Mouse (Mus musculus) limb, embryonic 12.5 days (tissue): ENCODE measurements around the gene Ndufs7. TPM values are rescaled to one million over a fixed set of nuclear protein-coding genes. Genes with fewer than 3 reads are reported as not detected.

Experiments
- ATAC-seq: fragments of 200-750 bp; cut with Nextera tagmentation; 2 replicates; pipeline ENCODE4 v1.8.0; 2017; ENCODE audit warnings: low read depth, moderate TSS enrichment; ENCODE audit not compliant: insufficient number of reproducible peaks, insufficient read depth, low FRiP score, low TSS enrichment
- H3K27ac ChIP-seq: fragments of 300-500 bp; sonication (generic); 2 replicates; pipeline ENCODE4 v1.5.1; 2016; ENCODE audit warnings: mild to moderate bottlenecking, moderate library complexity
- H3K27me3 ChIP-seq: fragments of 300-500 bp; sonication (generic); 2 replicates; pipeline ENCODE4 v1.6.1; 2016; ENCODE audit warnings: mild to moderate bottlenecking, moderate library complexity
- H3K36me3 ChIP-seq: fragments of 300-500 bp; sonication (generic); 2 replicates; pipeline ENCODE4 v1.6.1; 2016; ENCODE audit warnings: mild to moderate bottlenecking, moderate library complexity
- H3K4me1 ChIP-seq: fragments of 300-500 bp; sonication (generic); replicated peaks from 2 replicates; pipeline ENCODE4 v1.6.1; 2016
- H3K4me2 ChIP-seq: fragments of 300-500 bp; sonication (generic); 2 replicates; pipeline ENCODE4 v1.6.1; 2016; ENCODE audit warnings: mild to moderate bottlenecking, moderate library complexity
- H3K4me3 ChIP-seq: fragments of 300-500 bp; sonication (generic); replicated peaks from 2 replicates; pipeline ENCODE4 v1.5.1; 2016; ENCODE audit warnings: mild to moderate bottlenecking
- H3K9ac ChIP-seq: fragments of 300-500 bp; sonication (generic); replicated peaks from 2 replicates; pipeline ENCODE4 v1.6.1; 2016; ENCODE audit warnings: mild to moderate bottlenecking, moderate library complexity
- H3K9me3 ChIP-seq: fragments of 300-500 bp; sonication (generic); 2 replicates; pipeline ENCODE4 v1.6.1; 2016; ENCODE audit warnings: mild to moderate bottlenecking, moderate library complexity
- WGBS: fragments of 180-500 bp; shearing (Covaris S2); methylation state at CpG from one replicate; pipeline ENCODE4 v1.1.7; 2016; 5-methylcytosine and 5-hydroxymethylcytosine counted together
- polyA plus RNA-seq: library from polyadenylated mRNA; unstranded; fragments of >200 nt; fragmentation: Nextera tagmentation; extraction: Ambion mirVana; gene quantifications from 2 replicates; pipeline ENCODE4 v1.2.1, GENCODE M21; 2016

Ndufs7 gene
- polyA plus RNA-seq, 1 experiment from 2014 or later = 258 TPM

DNA sequence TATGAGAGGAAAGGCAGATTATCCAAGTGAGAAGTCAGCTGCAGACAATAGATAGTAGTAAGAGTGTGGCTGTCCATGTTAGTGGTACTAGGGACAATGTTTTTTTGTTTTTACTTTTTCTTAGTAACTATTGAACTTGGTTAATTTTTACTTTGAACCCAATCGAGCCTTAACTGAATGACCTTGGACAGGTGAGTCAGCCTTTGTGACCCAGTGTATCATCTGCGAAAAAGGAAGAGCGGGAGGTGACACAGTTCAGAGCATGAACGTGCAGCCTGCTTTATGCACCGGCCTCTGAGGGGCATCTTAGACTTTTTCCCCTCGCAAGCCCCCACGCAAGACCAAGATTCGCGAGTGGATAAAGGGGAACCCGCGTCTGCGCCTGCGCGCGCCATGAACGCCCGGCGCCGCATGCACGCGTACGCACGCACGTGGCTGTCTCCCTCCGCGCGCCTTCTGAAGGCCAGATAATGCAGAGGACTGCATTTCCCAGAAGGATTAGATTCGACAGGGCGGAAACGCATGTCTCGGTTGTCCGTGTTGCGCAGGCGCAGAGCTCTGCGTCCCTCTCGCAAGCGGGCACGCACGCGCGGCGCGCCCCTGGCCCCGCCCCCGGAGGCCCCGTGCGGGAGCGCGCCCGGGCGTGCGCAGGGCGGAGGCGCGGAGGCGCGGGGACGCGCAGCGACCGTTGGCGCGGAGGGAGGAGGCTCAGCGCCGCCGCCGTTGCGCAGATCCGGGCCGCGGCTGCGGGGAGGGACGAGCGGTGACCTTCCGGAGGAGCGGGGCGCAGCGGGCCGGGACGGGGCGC lies 15.6 kb downstream of the Ndufs7 start:
- Histone ChIP-seq H3K36me3 (peaks cover 21% of the 10 kb centered on the region), H3K4me1 (peaks cover 52% of the 10 kb centered on the region), H3K9ac (peak overlapping the region; percentile 97), H3K4me2 (peak overlapping the region; percentile 79), H3K27ac (peak overlapping the region; percentile 70), H3K27me3 (no peaks in the 10 kb centered on the region), H3K4me3 (peak overlapping the region; percentile 93), H3K9me3 (no peaks in the 10 kb centered on the region)
- WGBS = 2% methylated on average over 80 of the region's 81 CpGs
- ATAC-seq = no peak

DNA sequence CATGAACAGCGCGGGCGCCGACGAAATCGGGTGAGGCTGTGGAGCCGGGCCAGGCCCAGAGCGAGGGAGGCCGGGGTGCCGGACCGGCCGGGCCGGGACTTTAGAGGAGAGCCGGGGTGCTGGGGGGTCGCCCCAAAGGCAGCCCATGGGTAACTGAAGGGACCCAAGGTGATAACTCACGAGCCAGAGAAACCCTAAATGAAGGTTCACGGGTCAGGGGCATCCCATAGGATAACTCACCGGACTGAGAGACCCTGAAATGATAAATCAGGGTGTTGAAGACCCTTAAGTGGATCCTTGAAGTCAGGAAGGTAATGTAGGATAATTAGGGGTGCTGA lies 16.2 kb downstream of the Ndufs7 start:
- Histone ChIP-seq H3K9me3 (no peaks in the 10 kb centered on the region), H3K36me3 (peaks cover 26% of the 10 kb centered on the region), H3K27me3 (no peaks in the 10 kb centered on the region), H3K4me3 (peak overlapping the region; percentile 93), H3K4me1 (peaks cover 47% of the 10 kb centered on the region), H3K27ac (peak overlapping the region; percentile 70), H3K4me2 (peak overlapping the region; percentile 79), H3K9ac (peak overlapping the region; percentile 97)
- ATAC-seq = no peak
- 1% methylated on average over 18 of the region's 18 CpGs for WGBS

DNA sequence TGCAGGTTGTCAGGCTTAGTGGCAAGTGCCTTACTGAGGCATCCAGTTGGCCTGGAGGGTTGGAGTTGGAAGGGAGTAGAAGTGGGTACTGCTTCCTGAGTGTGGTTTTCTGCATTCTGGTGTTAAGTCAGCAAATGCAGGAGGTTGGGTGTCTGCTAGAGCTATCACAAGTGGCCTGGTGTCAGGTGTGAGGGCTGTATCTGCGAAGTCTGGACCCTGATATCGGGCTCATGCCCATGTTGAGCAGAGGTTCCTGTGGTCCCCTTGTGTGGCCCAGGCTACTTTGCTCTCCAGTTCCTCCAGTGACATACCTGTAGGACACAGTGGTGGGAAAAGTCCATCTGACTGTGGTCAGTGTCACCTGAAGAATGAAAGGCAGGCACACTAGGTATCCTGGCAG lies 21.2 kb downstream of the Ndufs7 start:
- Histone ChIP-seq H3K4me3 (no peak overlapping the region), H3K4me2 (no peak overlapping the region), H3K27me3 (no peaks in the 10 kb centered on the region), H3K4me1 (peaks cover 43% of the 10 kb centered on the region), H3K9me3 (no peaks in the 10 kb centered on the region), H3K36me3 (peaks cover 70% of the 10 kb centered on the region), H3K9ac (0 out of 2 replicates have a peak overlapping the region, but pooled peaks have one; percentile 5), H3K27ac (no peak overlapping the region)
- 93% methylated on average over 2 of the region's 2 CpGs for WGBS
- no peak for ATAC-seq

- 86% methylated on average over 6 of the region's 6 CpGs for WGBS
Observed at GRCm38 (mm10) chr10:80270734-80271181, 21.8 kb downstream of the Ndufs7 start.

GRCm38 (mm10) chr10:80271186-80271843 lies 22.4 kb downstream of the Ndufs7 start:
- H3K9ac ChIP-seq = no peak overlapping the region
- 88% methylated on average over 5 of the region's 5 CpGs for WGBS
- H3K4me1 ChIP-seq = peaks cover 35% of the 10 kb centered on the region
- H3K36me3 ChIP-seq = peaks cover 82% of the 10 kb centered on the region
- no peak overlapping the region for H3K4me3 ChIP-seq
- H3K27ac ChIP-seq = no peak overlapping the region
- no peaks in the 10 kb centered on the region for H3K9me3 ChIP-seq
- ATAC-seq = no peak
- H3K4me2 ChIP-seq = no peak overlapping the region
- no peaks in the 10 kb centered on the region for H3K27me3 ChIP-seq

More at GRCm38 (mm10) chr10:80270734-80271181, 21.8 kb downstream of the Ndufs7 start:
- Histone ChIP-seq H3K27ac (no peak overlapping the region), H3K4me2 (no peak overlapping the region), H3K9ac (peak overlapping the region; percentile 5; the same call in 1 of the 2 replicates), H3K4me1 (peaks cover 40% of the 10 kb centered on the region), H3K27me3 (no peaks in the 10 kb centered on the region), H3K4me3 (no peak overlapping the region), H3K36me3 (peaks cover 76% of the 10 kb centered on the region), H3K9me3 (no peaks in the 10 kb centered on the region)
- ATAC-seq = no peak

GRCm38 (mm10) chr10:80271870-80272585 lies 23.1 kb downstream of the Ndufs7 start:
- no peak overlapping the region for H3K4me3 ChIP-seq
- no peak for ATAC-seq
- 88% methylated on average over 8 of the region's 8 CpGs for WGBS
- no peak overlapping the region for H3K27ac ChIP-seq
- no peaks in the 10 kb centered on the region for H3K27me3 ChIP-seq
- H3K9ac ChIP-seq = no peak overlapping the region
- no peaks in the 10 kb centered on the region for H3K9me3 ChIP-seq
- peaks cover 89% of the 10 kb centered on the region for H3K36me3 ChIP-seq
- H3K4me2 ChIP-seq = no peak overlapping the region
- peaks cover 28% of the 10 kb centered on the region for H3K4me1 ChIP-seq

- no peak for ATAC-seq
- H3K4me2 ChIP-seq = no peak overlapping the region
- H3K36me3 ChIP-seq = peaks cover 92% of the 10 kb centered on the region
- no peak overlapping the region for H3K4me3 ChIP-seq
- no peak overlapping the region for H3K9ac ChIP-seq
- no peaks in the 10 kb centered on the region for H3K9me3 ChIP-seq
- no peaks in the 10 kb centered on the region for H3K27me3 ChIP-seq
- no peak overlapping the region for H3K27ac ChIP-seq
- H3K4me1 ChIP-seq = peaks cover 11% of the 10 kb centered on the region
- WGBS = 89% methylated on average over 3 of the region's 3 CpGs
Observed at GRCm38 (mm10) chr10:80273847-80274246, 24.9 kb downstream of the Ndufs7 start.

DNA sequence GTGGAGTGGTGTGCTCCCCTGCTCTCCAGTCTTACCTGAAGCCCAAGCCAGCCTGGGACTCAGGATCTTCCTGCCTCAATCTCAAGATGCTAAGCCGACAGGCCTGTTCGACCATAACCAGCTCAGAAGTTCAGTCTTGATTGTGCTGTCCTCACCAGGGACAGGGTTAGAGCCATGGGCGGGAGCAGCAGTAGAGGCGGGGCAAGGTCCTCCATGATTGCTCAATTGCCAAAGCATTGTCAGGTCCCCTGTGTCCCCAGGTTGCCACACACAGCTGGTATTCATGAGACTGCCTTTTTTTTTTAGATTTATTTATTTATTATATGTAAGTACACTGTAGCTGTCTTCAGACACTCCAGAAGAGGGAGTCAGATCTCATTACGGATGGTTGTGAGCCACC lies 27.3 kb downstream of the Ndufs7 start:
- no peak overlapping the region for H3K4me3 ChIP-seq
- no peak for ATAC-seq
- WGBS = 85% methylated on average over 5 of the region's 5 CpGs
- H3K4me2 ChIP-seq = no peak overlapping the region
- H3K9ac ChIP-seq = no peak overlapping the region
- H3K27me3 ChIP-seq = no peaks in the 10 kb centered on the region
- H3K27ac ChIP-seq = no peak overlapping the region
- H3K9me3 ChIP-seq = no peaks in the 10 kb centered on the region
- H3K4me1 ChIP-seq = peaks cover 8% of the 10 kb centered on the region
- H3K36me3 ChIP-seq = peaks cover 93% of the 10 kb centered on the region

GRCm38 (mm10) chr10:80278390-80278789 lies 29.5 kb downstream of the Ndufs7 start:
- no peak for ATAC-seq
- Histone ChIP-seq H3K4me3 (no peak overlapping the region), H3K27ac (no peak overlapping the region), H3K9me3 (no peaks in the 10 kb centered on the region), H3K27me3 (no peaks in the 10 kb centered on the region), H3K4me2 (no peak overlapping the region), H3K36me3 (peaks cover 98% of the 10 kb centered on the region), H3K4me1 (no peaks in the 10 kb centered on the region; the same call in 1 of the 2 replicates), H3K9ac (no peak overlapping the region)
- 93% methylated on average over 9 of the region's 9 CpGs for WGBS

- peaks cover 98% of the 10 kb centered on the region for H3K36me3 ChIP-seq
- H3K4me3 ChIP-seq = no peak overlapping the region
- no peak overlapping the region for H3K27ac ChIP-seq
- no peaks in the 10 kb centered on the region for H3K27me3 ChIP-seq
- no peak overlapping the region for H3K9ac ChIP-seq
- WGBS = 96% methylated on average over 12 of the region's 12 CpGs
- no peaks in the 10 kb centered on the region for H3K4me1 ChIP-seq
- ATAC-seq = no peak
- no peak overlapping the region for H3K4me2 ChIP-seq
- H3K9me3 ChIP-seq = no peaks in the 10 kb centered on the region
Observed at GRCm38 (mm10) chr10:80279273-80279672, 30.4 kb downstream of the Ndufs7 start.

DNA sequence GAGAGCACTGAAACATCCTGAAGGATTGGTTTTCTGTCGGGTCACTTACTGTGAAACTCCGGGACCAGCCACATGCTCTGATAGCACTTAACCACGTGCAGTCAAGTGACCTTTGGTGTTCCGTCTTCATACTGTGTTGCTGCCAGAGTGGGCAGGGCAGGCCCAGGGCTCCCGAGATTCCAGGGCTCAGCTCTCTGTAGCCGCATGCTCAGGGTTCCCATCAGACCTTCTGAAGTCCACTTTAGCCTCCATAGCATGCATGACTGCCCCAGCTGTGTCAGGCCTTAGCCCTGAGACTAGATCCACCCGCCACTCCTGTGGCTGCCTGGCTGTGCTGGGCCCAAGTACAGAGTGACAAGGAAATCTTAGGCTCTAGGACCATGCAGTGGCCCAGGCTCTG lies 32.4 kb downstream of the Ndufs7 start:
- H3K4me2 ChIP-seq = no peak overlapping the region
- H3K36me3 ChIP-seq = peaks cover 98% of the 10 kb centered on the region
- no peaks in the 10 kb centered on the region for H3K27me3 ChIP-seq
- H3K9me3 ChIP-seq = no peaks in the 10 kb centered on the region
- no peaks in the 10 kb centered on the region for H3K4me1 ChIP-seq
- 85% methylated on average over 7 of the region's 7 CpGs for WGBS
- no peak overlapping the region for H3K9ac ChIP-seq
- H3K4me3 ChIP-seq = no peak overlapping the region
- no peak for ATAC-seq
- H3K27ac ChIP-seq = no peak overlapping the region
